Mouse (Mus musculus) yolk sac, embryonic 10.5 days (tissue): ENCODE results near the gene Luc7l2.

Source experiments
- DNase-seq: peaks from one replicate; pipeline ENCODE4 v3.0.0-alpha.2; 2017; ENCODE audit warnings: low spot score

Gene Luc7l2

GRCm38 (mm10) chr6:38576096-38576495, 25.0 kb downstream of the Luc7l2 start:
- DNase-seq: no peak

- DNase-seq: no peak
Measured at GRCm38 (mm10) chr6:38580112-38580857, 29.2 kb downstream of the Luc7l2 start.

GRCm38 (mm10) chr6:38581711-38582110, 30.6 kb downstream of the Luc7l2 start:
- DNase-seq: no peak

- DNase-seq: no peak
Measured at GRCm38 (mm10) chr6:38597481-38597880, 46.3 kb downstream of the Luc7l2 start.

GRCm38 (mm10) chr6:38609892-38610291, 58.8 kb downstream of the Luc7l2 start:
- no peak for DNase-seq

GRCm38 (mm10) chr6:38622406-38622805, 71.3 kb downstream of the Luc7l2 start:
- DNase-seq: no peak

- no peak for DNase-seq
Measured at GRCm38 (mm10) chr6:38623457-38623856, 72.3 kb downstream of the Luc7l2 start.

GRCm38 (mm10) chr6:38624439-38624838, 73.3 kb downstream of the Luc7l2 start:
- no peak for DNase-seq

GRCm38 (mm10) chr6:38626086-38626485, 75.0 kb downstream of the Luc7l2 start:
- DNase-seq: no peak

- DNase-seq: no peak
Measured at GRCm38 (mm10) chr6:38627081-38627480, 75.9 kb downstream of the Luc7l2 start.

- DNase-seq: no peak
Measured at GRCm38 (mm10) chr6:38627486-38627885, 76.4 kb downstream of the Luc7l2 start.

GRCm38 (mm10) chr6:38629556-38629955, 78.4 kb downstream of the Luc7l2 start:
- DNase-seq: no peak

GRCm38 (mm10) chr6:38632826-38633225, 81.7 kb downstream of the Luc7l2 start:
- DNase-seq: no peak

- no peak for DNase-seq
Measured at GRCm38 (mm10) chr6:38634461-38634860, 83.3 kb downstream of the Luc7l2 start.

- DNase-seq: peak; percentile 42
Measured at GRCm38 (mm10) chr6:38635941-38636851, 85.1 kb downstream of the Luc7l2 start.

GRCm38 (mm10) chr6:38636852-38637618, 85.9 kb downstream of the Luc7l2 start, which contains the start of gene Klrg2:
Gene Klrg2, minus strand, starts transcription at chr6:38637242.
- DNase-seq: peak; percentile 44

- no peak for DNase-seq
Measured at GRCm38 (mm10) chr6:38640401-38640800, 89.3 kb downstream of the Luc7l2 start.

- no peak for DNase-seq
Measured at GRCm38 (mm10) chr6:38641228-38641627, 90.1 kb downstream of the Luc7l2 start.

GRCm38 (mm10) chr6:38641645-38642044, 90.5 kb downstream of the Luc7l2 start:
- no peak for DNase-seq

GRCm38 (mm10) chr6:38642593-38642992, 91.5 kb downstream of the Luc7l2 start:
- DNase-seq: peak; percentile 32

- DNase-seq: no peak
Measured at GRCm38 (mm10) chr6:38643039-38643438, 91.9 kb downstream of the Luc7l2 start.

- DNase-seq: no peak
Measured at GRCm38 (mm10) chr6:38649545-38649944, 98.4 kb downstream of the Luc7l2 start.
